Mouse (Mus musculus) spleen, adult 18-20 months (tissue): ENCODE data around the gene Sdk2.
A peak's percentile ranks its signal among the peaks of the same experiment; 100 is the strongest.

Source experiments
- DNase-seq, 2 experiments: peaks; one replicate each; pipeline ENCODE4 v3.0.0; 2022; ENCODE audit warnings: mixed read lengths in 2 of 2

The Sdk2 gene

DNA sequence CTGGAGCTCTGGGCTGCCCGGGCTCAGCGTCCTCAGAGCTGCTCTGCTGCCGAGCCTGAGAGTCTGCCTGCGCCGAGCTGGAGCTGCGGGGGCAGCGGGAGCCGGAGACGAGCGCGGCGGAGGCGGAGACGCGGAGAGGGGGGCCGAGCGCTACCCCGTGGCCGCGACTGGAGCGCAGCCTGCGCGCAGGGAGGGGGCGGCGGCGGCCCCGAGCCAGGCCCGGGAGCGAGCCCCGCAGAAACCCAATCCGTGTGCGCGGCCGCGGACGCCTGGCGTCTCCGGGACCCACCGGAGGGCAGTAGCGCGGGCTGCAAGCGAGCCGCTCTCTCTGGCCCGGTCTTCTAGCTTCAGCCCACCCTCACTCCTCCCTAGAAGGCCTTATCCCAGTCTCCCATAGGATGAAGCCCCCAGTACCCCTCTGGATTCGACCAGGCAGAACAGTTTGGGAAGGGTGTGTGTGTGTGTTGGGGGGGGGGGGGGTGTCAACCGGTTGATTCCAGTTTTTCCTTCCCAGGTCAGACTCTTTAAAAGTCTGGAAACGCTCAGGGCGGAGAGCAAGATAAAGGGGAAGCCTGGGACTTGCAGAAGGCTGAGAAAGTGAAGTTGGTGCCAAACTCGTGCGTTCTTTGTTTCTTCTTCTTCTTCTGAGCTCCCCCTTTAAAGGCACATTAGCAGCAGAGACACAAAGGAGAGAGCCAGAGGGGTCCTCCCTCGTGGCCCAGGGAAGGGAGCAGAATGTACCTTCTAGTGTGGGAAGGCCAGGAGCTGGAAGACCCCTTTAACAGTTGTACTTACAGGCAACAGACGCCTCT, at the start of gene Sdk2:
TSS of gene Sdk2 (minus strand) at position 96 of the 812 bp plus-strand sequence.
- DNase-seq, result no peak

DNA sequence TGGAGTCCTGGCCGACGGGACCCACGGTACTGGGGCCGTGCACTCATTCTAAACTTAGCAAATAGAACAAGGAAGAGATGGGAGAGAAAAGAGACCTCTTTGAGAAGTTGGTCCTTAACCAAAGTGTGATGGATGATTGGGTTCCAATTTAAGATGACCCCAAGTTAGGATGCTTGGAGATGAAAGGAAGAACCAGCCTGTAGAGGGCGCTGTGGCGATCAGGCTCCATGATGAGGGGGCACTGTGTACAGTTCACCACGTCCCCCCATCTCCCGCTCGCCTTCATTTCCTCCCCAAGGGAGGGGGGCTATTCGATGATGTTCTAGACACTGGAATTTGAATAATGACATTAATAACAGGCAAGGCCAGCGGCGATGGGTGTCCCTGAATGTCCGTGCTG, 48.2 kb upstream of the Sdk2 start:
- DNase-seq, result no peak

DNA sequence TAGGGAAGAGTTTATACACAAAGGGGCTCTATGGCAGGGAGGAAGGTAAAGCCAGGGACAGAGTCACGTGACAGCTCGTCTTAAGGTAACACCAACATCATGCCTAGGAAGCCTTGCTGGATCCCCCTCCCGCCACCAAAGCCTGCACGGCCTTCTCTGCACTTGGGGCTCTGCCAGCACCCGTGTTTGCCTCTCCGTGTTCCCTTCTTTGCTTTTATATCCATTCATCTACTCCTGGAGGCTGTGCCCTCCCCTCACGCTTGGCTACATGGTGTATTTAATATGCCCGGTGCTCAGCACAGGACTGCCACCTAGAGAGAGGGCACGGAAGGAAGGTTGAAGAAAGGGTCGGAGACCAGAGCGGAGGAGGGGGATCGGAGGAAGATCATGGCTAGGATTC, 47.8 kb upstream of the Sdk2 start:
- no peak for DNase-seq

DNA sequence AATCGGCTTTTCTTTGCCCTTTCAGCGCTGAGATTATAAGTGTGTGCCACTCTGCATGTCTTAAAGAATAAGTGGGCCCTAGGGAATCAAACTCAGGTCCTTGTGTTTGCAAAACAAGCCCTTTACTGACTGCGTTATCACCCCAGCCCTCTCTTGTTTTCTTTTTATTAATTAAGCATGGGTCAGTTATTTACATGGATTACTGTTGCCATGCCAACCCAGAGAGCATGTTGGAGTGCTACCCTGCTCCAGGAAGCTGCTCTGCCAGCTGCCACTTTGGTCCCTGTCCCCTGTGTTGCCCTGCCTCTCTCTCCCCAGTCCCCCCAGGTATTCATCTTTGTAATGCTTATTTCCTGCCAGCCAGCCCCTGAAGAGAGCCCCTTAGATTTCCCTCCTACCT, 44.0 kb upstream of the Sdk2 start:
- no peak for DNase-seq

DNA sequence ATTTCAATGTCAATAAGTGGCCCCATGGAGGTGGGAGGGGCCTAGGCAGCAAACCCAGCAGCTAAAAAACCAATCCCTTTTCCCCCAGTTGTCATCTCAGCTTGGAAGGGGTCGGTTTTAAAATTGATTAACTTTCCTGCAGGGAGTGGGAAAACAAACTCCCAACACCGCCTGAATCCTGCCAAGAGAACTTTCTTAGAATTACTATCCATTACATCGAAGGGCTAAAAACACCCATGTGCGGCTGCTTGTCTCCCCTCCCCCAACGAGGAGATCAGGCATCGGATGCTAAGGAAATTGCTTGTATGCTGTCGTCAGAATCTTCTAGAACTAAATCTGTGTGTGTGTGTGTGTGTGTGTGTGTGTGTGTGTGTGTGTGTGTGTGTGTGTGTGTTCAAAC, 26.8 kb upstream of the Sdk2 start:
- DNase-seq, result no peak

DNA sequence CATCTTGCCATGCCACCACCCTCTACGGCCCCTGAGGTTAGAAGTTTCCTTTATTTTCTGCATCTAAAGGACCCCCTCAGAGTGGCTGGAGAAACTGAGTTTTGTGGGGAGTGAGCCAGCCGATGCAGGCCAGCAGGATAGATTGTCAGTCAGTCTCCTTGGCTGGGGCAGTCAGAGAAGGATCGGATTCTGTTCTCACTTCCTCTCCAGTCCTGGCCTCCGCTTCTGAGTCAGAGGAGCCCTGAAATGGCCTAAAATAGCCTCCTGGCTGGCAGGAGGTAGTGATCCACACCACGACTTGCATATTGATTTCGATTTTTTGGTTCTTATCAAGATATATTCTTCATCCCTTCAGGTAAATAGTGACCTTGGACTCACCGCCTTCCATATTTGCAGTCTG, 26.3 kb upstream of the Sdk2 start:
- DNase-seq, result no peak

DNA sequence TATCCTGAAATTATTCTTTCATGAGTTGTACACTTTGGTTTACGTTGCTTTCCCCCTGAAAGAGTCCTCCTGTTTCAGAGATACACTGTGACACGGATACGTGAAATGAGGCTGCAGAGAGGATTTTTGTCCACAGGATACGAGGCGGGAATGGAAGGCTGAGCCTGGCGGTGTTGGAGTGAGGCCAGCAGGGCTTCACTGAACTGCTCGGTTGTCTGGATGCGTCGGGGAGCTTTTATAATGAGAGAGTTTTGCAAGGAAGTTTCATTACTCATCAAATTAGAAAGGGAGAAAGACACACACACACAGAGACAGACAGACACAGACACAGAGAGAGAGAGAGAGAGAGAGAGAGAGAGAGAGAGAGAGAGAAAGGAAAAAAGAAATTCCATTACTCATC, 13.8 kb upstream of the Sdk2 start:
- no peak for DNase-seq

DNA sequence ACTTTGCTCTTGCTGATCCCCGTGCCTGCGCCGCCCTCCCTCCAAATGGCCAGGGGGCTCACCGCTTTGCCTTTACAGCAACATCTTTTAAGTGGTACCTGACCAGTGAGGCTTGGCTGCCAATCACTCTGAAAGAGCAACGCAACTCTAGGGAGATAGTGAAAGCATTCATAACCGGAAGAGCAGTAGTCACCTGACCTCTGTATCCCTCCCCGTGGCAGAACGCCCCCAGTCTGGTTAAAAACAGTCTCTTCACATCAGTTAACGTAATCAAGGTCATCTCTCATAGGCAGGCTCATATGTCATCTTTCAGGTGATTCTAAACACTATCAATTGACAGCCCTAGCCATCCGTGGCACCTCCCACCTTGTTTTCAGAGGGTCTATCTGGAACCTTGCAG, 5.8 kb upstream of the Sdk2 start:
- no peak for DNase-seq

DNA sequence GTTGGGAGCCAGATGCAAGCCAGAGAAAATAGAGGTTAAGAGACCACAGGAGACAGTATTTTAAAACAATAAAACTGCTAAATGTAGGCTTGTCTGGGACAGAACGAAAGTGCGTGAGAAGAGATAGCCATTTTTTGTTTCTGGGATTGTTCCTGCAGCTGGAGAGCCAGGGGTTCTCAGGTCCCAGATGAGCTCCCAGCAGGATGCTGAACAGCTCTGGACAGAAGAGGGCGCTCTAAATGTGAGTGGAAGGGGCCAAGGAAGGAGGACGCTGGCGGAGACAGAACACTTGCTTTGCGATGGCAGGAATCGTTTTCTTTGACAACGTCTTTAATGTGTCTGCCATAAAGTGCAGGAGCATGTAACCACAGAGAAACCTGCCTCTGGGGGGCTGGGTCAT, 5.2 kb upstream of the Sdk2 start:
- peak in 1 of 2 experiments; percentile 22 for DNase-seq

DNA sequence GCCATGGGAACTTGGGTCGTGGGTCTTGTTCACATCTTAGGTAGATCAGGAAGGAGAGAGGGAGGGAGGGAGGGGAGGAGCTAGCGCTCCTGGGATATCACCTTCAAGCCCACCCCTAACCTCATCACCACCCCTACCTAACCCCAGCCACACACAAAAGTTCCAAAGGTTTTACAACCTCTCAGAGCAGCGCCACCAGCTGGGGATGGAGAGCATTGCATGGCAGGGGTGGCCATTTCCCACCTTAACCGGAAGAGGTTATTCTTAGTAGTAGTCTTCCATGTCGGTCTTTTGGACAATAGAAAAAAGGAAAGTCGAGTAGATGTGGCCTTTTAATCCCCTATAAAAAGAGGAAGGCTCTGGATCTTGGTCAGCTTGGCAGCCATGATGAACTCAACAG, 4.0 kb upstream of the Sdk2 start:
- DNase-seq, result no peak

DNA sequence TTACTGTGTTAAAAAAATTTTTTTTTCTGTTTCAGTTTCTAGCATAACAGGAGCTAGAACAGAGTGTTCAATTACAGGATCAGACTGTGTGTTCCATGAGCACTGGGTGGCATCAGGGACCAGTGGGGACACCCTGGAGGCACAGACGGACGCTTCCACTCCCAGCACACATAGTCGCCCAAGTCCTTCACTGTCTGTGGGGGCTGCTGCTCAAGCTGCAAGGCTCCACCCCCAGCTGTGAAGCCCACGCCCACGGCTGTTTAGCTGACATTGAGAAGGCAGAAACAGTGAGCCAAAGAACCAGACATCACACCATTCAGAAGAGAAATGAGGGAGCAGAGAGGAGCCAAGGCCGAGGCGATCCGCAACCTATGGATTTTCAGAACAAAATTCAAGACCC, 3.3 kb upstream of the Sdk2 start:
- no peak for DNase-seq

DNA sequence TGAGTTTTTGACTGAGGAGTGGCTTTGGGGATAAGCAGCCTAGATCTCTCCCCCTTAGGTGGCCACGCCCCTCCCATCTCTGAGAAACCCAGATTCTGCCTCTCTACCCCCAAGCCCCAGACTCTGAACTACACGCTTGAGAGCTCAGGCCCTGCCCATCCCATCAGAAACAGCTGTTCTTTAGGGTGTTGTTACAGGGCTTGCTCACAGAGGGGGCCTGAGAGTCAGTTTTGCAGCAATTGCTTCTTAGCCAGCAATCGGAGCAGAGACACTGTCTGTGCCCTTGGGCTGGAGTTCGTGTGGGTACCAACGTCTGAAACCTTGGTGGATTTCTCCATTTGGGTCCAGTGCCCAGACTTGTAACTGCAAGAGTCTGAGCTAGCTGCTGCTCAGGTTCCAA, 1.5 kb upstream of the Sdk2 start:
- DNase-seq, result no peak

DNA sequence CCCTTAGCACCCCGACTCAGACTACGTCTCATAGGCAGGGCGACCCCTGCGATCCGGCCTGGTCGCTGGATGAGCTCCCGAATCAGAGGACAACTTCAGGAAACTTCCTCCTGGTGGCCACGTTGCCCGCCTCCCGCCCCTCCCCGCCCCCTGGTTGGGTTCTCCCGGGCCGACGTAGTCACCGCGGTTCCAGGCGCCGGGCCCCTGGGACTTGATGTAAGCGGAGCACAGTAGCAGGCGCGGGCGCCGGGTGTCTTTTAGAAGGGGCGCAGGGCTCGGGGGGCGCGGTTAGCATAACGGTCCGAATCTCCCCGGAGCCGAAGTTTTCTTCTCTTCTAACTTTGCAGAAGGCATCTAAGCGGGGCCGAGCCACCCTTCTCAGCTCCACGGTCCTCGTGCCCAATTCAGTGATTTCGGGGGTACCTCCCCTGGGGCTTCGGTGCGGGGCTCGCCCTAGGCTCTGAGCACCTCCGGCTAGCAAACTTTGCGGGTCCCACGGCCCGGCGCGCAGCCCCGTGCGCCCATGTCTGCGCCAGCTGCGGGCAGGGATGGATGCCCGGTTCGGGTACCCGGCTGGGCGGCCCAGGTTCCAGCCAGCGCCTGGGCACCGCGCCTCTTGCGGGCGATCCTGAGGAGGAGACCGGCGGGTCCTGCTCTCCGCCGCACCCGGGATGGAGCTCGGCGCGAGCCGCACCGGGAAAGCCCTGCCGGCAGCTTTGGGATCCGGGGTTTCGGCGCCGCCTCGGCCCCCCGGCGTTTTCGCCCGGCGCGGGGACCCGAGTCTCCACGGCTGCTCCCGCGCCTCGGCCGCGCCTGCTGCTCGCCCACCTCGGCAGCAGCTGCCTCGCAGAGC, 522 bp downstream of the Sdk2 start:
- DNase-seq, result no peak

DNA sequence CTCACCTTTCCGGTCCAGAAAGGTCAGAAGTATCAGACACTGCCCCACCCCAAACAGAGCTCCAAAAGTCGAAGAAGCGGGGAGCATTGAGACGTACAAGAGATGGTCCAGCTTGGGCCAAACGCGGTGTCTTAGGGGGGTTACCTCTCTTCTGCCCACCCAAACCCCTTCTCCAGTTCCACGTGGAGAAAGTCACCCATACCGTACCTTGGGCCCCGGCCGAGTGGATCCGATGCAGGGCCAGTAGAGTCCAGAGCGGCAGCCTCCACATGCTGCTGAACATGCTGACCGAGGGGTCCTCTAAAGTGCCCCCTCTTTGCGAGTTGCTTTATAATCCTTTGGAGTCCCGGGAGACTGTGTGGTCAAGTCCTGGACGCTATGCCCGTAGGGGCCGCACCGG, 1.2 kb downstream of the Sdk2 start:
- no peak for DNase-seq

DNA sequence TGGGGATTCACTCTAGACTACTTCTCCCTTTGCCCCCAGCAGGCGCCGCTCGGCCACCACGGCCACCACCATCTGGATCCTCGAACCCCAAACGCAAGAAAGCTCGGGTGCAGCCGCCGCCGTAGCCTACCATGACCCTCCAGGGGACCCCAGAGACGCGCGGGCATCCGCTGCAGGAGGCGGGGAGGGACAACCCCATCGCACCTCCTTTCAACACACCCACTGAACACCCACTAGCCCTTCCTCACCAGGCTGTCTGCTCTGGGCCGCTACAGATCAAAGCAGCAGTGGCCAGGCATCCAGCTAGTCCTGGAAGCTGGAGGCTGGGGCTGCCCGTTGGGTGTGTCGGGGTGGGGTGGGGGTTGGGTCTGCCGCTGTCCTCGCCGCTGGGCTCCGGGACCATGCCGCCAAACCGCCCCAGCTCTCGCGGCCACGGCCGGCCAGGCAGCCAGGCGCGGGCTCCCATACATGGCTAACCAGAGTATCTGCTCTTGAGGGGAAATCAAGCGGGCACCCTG, 1.9 kb downstream of the Sdk2 start:
- no peak for DNase-seq

DNA sequence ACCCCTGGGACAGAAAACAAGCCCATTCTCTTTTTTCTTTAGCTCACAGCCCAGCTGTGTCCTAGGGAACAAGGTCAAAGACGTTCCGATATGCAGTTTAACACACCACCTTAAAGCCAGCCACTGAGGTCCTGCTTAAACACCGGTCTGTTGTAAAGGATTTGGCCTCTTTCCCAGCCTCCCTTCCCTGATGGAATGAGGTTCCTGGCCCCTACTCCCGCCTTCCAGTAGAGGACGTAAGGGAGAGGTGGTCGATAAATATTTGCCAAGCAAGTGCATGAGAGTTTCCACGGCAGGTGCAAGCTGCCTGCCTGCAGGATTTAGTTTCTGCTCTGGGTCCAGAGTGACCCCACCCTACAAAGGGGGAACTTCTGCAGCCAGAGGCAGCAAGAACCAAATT, 4.9 kb downstream of the Sdk2 start:
- no peak for DNase-seq

DNA sequence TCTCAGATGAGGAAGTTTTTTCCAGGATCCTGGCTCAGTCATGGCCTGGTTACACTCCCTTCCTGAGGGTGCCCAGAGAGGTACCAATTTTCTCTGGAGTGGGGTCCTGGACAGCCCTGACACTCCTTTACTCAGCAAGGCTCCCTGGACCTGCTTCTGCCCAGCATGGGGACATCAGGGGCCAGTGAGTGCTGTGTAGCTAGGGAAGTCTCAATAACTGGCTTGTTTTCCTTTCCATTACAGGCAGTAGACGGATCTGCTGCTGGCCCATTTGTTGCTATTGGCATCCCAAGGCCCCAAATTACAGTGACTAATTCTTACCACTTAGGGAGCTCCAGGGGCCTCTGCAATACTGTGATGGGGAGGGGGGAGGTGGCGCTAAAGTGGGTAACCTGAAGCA, 5.6 kb downstream of the Sdk2 start:
- no peak for DNase-seq

DNA sequence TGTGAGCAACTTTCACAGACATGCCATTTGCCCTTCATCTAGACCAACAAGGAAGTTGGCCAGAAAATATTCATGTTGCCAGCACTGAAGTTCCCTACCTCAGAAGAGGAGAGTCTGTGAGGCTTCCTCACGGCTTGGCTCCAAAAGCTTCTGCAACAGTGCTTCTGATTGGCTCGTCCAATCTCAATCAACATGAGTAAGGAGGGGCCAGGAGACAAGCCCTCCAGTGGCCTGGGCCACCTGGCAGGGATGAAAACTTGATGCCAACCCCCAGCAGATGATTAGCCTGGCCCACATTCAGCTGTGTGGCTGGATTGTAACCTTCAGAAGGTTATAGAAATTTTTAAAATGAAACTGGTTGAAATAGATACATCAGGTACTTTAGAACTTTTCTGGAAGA, 10.5 kb downstream of the Sdk2 start:
- no peak for DNase-seq

DNA sequence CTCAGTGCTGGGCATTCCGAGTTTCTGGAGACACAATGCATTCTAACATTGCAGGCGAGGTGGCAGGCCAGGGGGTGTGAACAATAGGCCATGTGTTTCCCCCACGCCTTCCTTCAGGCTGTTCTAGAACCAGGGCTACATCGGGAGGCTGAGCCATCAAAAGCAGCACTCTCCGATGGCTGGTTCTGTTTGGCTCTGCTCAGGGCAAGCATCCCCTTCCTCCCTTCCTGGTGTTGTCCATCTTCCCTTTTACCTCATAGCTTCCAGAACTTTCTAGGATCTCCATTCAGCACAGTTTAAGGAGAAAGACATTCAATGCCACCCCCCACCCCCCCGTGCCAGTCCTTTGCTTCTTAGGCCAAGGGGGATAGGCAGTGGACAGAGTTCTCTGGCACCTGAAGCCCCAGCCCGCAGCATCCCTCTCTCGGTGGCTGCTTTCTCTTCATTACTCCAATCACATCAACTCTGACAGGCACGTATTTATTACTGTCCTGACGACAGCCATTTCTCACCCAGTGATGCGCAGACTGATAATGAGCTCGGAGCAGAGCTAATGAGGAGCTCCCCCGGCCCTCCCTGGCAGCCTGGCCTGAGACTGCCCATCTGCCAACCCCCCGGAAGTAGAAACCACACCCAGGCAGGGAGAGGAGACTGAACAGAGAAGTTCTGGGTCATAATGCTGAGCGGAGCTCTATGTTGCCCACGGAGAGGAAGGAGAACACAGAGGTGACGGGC, 12.1 kb downstream of the Sdk2 start:
- no peak for DNase-seq

DNA sequence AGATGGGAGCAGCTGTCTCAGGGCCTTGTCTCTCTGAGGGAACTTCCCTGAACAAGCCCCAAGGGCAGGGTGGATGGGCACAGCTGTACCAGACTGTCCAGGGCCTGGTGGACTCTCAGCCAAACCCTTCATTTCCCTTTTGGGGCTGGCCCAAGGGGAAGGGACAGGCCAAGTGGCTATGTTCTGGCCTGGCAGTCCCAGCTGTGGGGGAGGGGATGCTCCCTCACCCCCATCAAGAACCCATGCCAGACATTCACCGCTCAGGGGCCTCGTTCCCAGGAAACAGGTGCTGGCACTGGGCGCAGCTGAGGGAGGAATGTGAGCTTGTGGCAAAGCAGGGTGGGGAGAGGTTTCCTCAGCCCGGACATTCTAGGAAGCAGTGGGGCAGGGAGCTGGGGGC, 15.5 kb downstream of the Sdk2 start:
- no peak for DNase-seq

DNA sequence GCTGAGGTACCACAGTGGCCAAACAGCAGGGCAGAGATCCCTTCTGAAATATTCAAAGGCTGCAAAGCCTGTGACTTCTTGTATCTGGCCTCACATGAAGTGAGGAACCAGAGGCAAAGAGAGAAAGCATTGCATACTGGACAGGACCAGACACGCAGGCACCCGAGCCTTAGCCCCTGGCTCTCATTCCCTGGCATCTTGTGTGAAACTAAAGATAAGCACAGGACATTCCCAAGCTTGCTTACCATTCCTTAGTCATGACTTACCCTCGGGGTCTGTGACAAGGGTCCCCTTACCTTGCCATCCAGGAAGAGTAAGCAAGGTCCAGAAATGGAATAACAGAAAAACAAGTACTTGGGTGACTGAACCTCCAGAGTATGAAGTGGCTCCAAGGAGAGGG, 16.3 kb downstream of the Sdk2 start:
- DNase-seq, result no peak

DNA sequence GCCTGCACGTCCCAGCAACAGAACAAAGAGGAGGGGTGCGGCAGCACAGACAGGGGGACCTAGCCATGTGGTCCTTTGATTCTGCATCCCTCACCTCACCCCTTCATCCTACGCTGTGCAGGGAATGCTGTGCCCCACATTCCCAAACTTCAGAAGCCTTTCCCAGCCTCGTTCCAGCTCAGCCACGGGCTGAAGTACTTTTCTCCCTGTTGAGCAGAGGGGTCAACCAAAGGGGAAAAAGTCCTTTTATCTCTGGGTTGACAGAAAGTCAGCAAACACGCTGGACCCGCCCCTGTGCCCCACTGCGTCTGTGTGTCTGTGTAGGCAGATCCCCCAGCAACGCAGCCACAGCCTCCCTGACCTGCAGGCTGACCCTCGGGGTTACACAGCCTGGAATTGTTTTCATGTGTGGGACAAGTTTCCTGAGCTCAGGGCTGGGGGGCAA, 18.9 kb downstream of the Sdk2 start:
- DNase-seq, result no peak

DNA sequence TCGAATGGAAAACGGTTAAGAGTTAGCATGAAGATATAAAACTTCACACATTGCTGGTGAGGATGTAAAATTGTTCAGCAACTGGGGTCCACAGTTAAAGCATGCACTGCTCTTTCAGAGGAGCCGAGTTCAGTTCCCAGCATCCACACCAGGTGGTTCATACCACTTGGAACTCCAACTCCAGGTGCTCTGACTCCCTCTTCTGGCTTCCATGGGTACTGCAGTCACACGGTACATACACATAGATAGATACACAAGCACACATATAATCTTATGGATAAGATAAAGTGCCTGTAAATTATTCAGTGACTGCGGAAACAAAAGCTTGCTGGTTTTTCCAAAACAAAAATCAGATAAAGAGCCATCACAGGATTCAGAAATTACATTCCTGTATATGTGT, 19.9 kb downstream of the Sdk2 start:
- DNase-seq, result no peak
